Mouse (Mus musculus): ENCODE measurements around the gene Gmfb. TPM values are rescaled to one million over a fixed set of nuclear protein-coding genes. Genes with fewer than 3 reads are reported as not detected.

The Gmfb gene
- polyA plus RNA-seq, 1 experiment = 23.9 TPM

DNA sequence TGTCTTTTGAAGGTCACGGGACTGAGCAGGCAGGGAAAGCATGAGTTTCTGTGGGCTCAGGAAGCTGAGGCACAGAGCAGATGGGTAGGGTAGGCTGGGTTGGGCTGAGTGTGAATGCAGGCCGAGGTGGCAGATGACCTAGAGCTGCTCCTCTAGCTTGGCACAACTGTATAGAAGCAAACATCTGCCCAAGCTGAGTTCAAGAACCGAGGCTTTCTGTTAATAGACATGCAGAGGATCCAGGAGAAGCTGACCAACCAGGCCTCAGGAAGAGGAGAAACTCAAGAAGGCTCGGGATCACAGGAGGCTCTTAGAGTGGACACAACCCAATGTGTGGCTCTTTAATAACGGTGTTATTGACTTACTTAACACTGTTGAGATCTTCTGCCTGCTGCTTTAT lies 15.9 kb downstream of the Gmfb start:
- peaks cover 21% of the 10 kb centered on the region for H3K36me3 ChIP-seq (ENCODE audit: control insufficient read depth, insufficient read depth, low read length)
- no peak for DNase-seq
- no peaks in the 10 kb centered on the region for H3K4me1 ChIP-seq (replicated peaks; ENCODE audit: control insufficient read depth, insufficient read depth, low read length)
- no peak for TF ChIP-seq CTCF (IDR thresholded peaks at IDR 0.05; ENCODE audit: borderline replicate concordance, control insufficient read depth, extremely low read depth, insufficient read depth, low read length, poor library complexity)
- TF ChIP-seq POLR2A (IDR thresholded peaks at IDR 0.05; ENCODE audit: control insufficient read depth, extremely low read depth, insufficient read depth, low read length, poor library complexity) = no peak
- H3K27me3 ChIP-seq (ENCODE audit: control insufficient read depth, insufficient read depth, low read length) = no peaks in the 10 kb centered on the region
- no peak overlapping the region for H3K4me3 ChIP-seq (ENCODE audit: control insufficient read depth, insufficient read depth, low read length)
- 77% methylated on average over 5 of the region's 5 CpGs for WGBS
- no peak overlapping the region for H3K27ac ChIP-seq (ENCODE audit: control insufficient read depth, insufficient read depth, low read length)

DNA sequence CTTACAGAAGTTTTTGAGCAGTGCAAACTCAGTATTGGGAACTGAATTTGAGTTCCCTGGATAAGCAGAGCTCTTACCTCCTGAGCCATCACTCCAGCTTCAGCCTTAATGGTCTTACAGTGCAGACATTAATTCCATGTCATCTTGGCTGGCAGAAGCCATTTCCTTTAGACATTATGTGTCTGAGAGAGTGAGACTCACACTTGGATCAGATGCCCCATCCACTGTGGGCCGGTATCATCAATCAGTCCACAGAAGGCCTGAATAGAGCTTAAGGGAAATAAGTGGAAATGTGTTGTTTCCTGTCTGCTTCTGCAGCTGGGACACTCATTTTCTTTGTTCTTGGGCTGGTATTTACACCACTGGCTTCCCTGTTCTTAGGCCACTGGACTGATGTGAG lies 18.3 kb downstream of the Gmfb start:
- no peak for TF ChIP-seq CTCF (IDR thresholded peaks at IDR 0.05; ENCODE audit: borderline replicate concordance, control insufficient read depth, extremely low read depth, insufficient read depth, low read length, poor library complexity)
- no peak for TF ChIP-seq POLR2A (IDR thresholded peaks at IDR 0.05; ENCODE audit: control insufficient read depth, extremely low read depth, insufficient read depth, low read length, poor library complexity)
- H3K4me3 ChIP-seq (ENCODE audit: control insufficient read depth, insufficient read depth, low read length) = no peak overlapping the region
- H3K27me3 ChIP-seq (ENCODE audit: control insufficient read depth, insufficient read depth, low read length) = no peaks in the 10 kb centered on the region
- H3K27ac ChIP-seq (ENCODE audit: control insufficient read depth, insufficient read depth, low read length) = no peak overlapping the region
- no peaks in the 10 kb centered on the region for H3K4me1 ChIP-seq (replicated peaks; ENCODE audit: control insufficient read depth, insufficient read depth, low read length)
- H3K36me3 ChIP-seq (ENCODE audit: control insufficient read depth, insufficient read depth, low read length) = peaks cover 2% of the 10 kb centered on the region; the same call in 1 of the 2 replicates
- no peak for DNase-seq
- WGBS = 71% methylated on average over 1 of the region's 1 CpGs

- Histone ChIP-seq H3K27me3 (ENCODE audit: control insufficient read depth, insufficient read depth, low read length) (no peaks in the 10 kb centered on the region), H3K27ac (ENCODE audit: control insufficient read depth, insufficient read depth, low read length) (no peak overlapping the region), H3K4me3 (ENCODE audit: control insufficient read depth, insufficient read depth, low read length) (no peak overlapping the region), H3K4me1 (replicated peaks; ENCODE audit: control insufficient read depth, insufficient read depth, low read length) (no peaks in the 10 kb centered on the region), H3K36me3 (ENCODE audit: control insufficient read depth, insufficient read depth, low read length) (no peaks in the 10 kb centered on the region)
- WGBS = 92% methylated on average over 4 of the region's 4 CpGs
- DNase-seq = no peak
- no peak for TF ChIP-seq POLR2A (IDR thresholded peaks at IDR 0.05; ENCODE audit: control insufficient read depth, extremely low read depth, insufficient read depth, low read length, poor library complexity)
- TF ChIP-seq CTCF (IDR thresholded peaks at IDR 0.05; ENCODE audit: borderline replicate concordance, control insufficient read depth, extremely low read depth, insufficient read depth, low read length, poor library complexity) = no peak
Observed at GRCm38 (mm10) chr14:46803259-46803658, 18.8 kb downstream of the Gmfb start.

- no peaks in the 10 kb centered on the region for H3K4me1 ChIP-seq (replicated peaks; ENCODE audit: control insufficient read depth, insufficient read depth, low read length)
- WGBS = 87% methylated on average over 3 of the region's 3 CpGs
- no peak for DNase-seq
- TF ChIP-seq CTCF (IDR thresholded peaks at IDR 0.05; ENCODE audit: borderline replicate concordance, control insufficient read depth, extremely low read depth, insufficient read depth, low read length, poor library complexity) = no peak
- TF ChIP-seq POLR2A (IDR thresholded peaks at IDR 0.05; ENCODE audit: control insufficient read depth, extremely low read depth, insufficient read depth, low read length, poor library complexity) = no peak
- no peak overlapping the region for H3K27ac ChIP-seq (ENCODE audit: control insufficient read depth, insufficient read depth, low read length)
- no peak overlapping the region for H3K4me3 ChIP-seq (ENCODE audit: control insufficient read depth, insufficient read depth, low read length)
- no peaks in the 10 kb centered on the region for H3K27me3 ChIP-seq (ENCODE audit: control insufficient read depth, insufficient read depth, low read length)
- H3K36me3 ChIP-seq (ENCODE audit: control insufficient read depth, insufficient read depth, low read length) = no peaks in the 10 kb centered on the region
Observed at GRCm38 (mm10) chr14:46800684-46801345, 21.2 kb downstream of the Gmfb start.

GRCm38 (mm10) chr14:46794157-46794556 lies 27.9 kb downstream of the Gmfb start:
- no peak for DNase-seq
- no peak for TF ChIP-seq CTCF (IDR thresholded peaks at IDR 0.05; ENCODE audit: borderline replicate concordance, control insufficient read depth, extremely low read depth, insufficient read depth, low read length, poor library complexity)
- TF ChIP-seq POLR2A (IDR thresholded peaks at IDR 0.05; ENCODE audit: control insufficient read depth, extremely low read depth, insufficient read depth, low read length, poor library complexity) = no peak
- Histone ChIP-seq H3K4me1 (replicated peaks; ENCODE audit: control insufficient read depth, insufficient read depth, low read length) (no peaks in the 10 kb centered on the region), H3K36me3 (ENCODE audit: control insufficient read depth, insufficient read depth, low read length) (no peaks in the 10 kb centered on the region), H3K27me3 (ENCODE audit: control insufficient read depth, insufficient read depth, low read length) (no peaks in the 10 kb centered on the region), H3K4me3 (ENCODE audit: control insufficient read depth, insufficient read depth, low read length) (no peak overlapping the region), H3K27ac (ENCODE audit: control insufficient read depth, insufficient read depth, low read length) (no peak overlapping the region)
- WGBS = 93% methylated on average over 5 of the region's 5 CpGs

DNA sequence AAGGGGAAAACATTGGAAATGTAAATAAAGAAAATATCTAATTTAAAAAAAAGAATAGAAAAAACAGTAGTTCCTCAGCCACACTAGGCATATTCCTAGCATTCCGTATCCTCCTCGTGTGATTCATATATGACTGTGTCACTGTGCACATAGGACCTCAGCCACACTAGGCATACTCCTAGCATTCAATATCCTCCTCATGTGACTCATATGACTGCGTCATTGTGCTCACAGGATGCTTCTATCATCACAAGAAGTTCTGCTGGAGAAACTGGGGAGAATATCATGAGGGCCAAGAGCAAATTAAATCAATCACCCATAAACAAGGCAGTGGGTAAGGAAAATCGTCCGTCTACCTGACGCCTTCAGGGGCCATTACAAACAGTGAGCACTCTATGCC lies 31.3 kb downstream of the Gmfb start:
- H3K36me3 ChIP-seq (ENCODE audit: control insufficient read depth, insufficient read depth, low read length) = no peaks in the 10 kb centered on the region
- TF ChIP-seq POLR2A (IDR thresholded peaks at IDR 0.05; ENCODE audit: control insufficient read depth, extremely low read depth, insufficient read depth, low read length, poor library complexity) (no peak), CTCF (IDR thresholded peaks at IDR 0.05; ENCODE audit: borderline replicate concordance, control insufficient read depth, extremely low read depth, insufficient read depth, low read length, poor library complexity) (no peak)
- peaks cover 2% of the 10 kb centered on the region for H3K4me1 ChIP-seq (replicated peaks; ENCODE audit: control insufficient read depth, insufficient read depth, low read length)
- no peak overlapping the region for H3K27ac ChIP-seq (ENCODE audit: control insufficient read depth, insufficient read depth, low read length)
- no peak overlapping the region for H3K4me3 ChIP-seq (ENCODE audit: control insufficient read depth, insufficient read depth, low read length)
- WGBS = 96% methylated on average over 6 of the region's 6 CpGs
- DNase-seq = no peak
- no peaks in the 10 kb centered on the region for H3K27me3 ChIP-seq (ENCODE audit: control insufficient read depth, insufficient read depth, low read length)

GRCm38 (mm10) chr14:46790303-46790702 lies 31.7 kb downstream of the Gmfb start:
- TF ChIP-seq POLR2A (IDR thresholded peaks at IDR 0.05; ENCODE audit: control insufficient read depth, extremely low read depth, insufficient read depth, low read length, poor library complexity) = no peak
- TF ChIP-seq CTCF (IDR thresholded peaks at IDR 0.05; ENCODE audit: borderline replicate concordance, control insufficient read depth, extremely low read depth, insufficient read depth, low read length, poor library complexity) = no peak
- 75% methylated on average over 4 of the region's 4 CpGs for WGBS
- Histone ChIP-seq H3K27me3 (ENCODE audit: control insufficient read depth, insufficient read depth, low read length) (no peaks in the 10 kb centered on the region), H3K27ac (ENCODE audit: control insufficient read depth, insufficient read depth, low read length) (no peak overlapping the region), H3K36me3 (ENCODE audit: control insufficient read depth, insufficient read depth, low read length) (no peaks in the 10 kb centered on the region), H3K4me1 (replicated peaks; ENCODE audit: control insufficient read depth, insufficient read depth, low read length) (peaks cover 2% of the 10 kb centered on the region), H3K4me3 (ENCODE audit: control insufficient read depth, insufficient read depth, low read length) (no peak overlapping the region)
- DNase-seq = peak; percentile 37
